Mouse (Mus musculus): ENCODE measurements around the gene Stra6.

DNA sequence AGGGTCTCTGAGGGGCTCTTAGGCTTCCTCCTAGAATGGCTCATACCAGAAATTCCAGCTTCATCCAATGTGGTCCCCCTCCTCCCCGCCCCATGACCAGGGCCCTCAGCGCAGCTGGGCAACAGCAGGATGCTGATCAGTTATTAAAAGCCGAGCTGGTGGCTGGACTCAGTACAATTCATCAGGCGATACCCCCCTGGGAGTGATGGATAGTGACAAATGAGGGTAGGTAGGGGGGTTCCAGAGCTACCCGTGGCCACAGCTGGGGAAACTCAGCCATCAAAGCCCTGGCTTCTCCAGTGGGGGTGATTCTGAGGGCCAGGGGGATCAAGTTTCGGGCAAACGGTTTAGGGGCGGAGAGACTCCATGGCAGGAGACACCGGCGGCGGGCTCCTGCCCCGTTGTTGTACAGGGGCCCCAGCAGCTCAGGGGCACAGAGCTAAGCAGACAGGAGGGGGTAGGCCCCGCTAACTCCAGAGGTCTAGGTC lies 65.4 kb downstream of the Stra6 start:
- TF ChIP-seq CTCF (IDR thresholded peaks at IDR 0.05; ENCODE audit: low read depth) = no peak
- TF ChIP-seq EP300 (IDR thresholded peaks at IDR 0.05; ENCODE audit: low read depth) = no peak

All from liver, embryonic 14.5 days (tissue).